Mouse (Mus musculus) G1E (cell line): ENCODE results near the gene Jag2. TPM values are rescaled to one million over a fixed set of nuclear protein-coding genes. Genes with fewer than 3 reads are reported as not detected.

Experiments used
- ATAC-seq: 2 replicates; pipeline ENCODE4 v1.8.0; 2016; ENCODE audit warnings: mild to moderate bottlenecking; ENCODE audit not compliant: insufficient number of reproducible peaks, poor library complexity, low FRiP score, severe bottlenecking; ENCODE audit errors: extremely low read depth
- DNase-seq: peaks from one replicate; pipeline ENCODE4 v3.0.0; 2012; ENCODE audit warnings: low spot score
- H3K27me3 ChIP-seq: 2 replicates; pipeline ENCODE4 v1.6.1; 2012; ENCODE audit warnings: mild to moderate bottlenecking, low read length, inconsistent platforms; ENCODE audit not compliant: insufficient read depth
- H3K36me3 ChIP-seq: replicated peaks from 2 replicates; pipeline ENCODE3; 2012; ENCODE audit warnings: mild to moderate bottlenecking, inconsistent platforms
- H3K4me1 ChIP-seq: 2 replicates; pipeline ENCODE4 v1.6.1; 2012; ENCODE audit warnings: low read depth, low read length, inconsistent platforms, mixed read lengths; ENCODE audit not compliant: insufficient read depth
- H3K4me3 ChIP-seq: 2 replicates; pipeline ENCODE4 v1.5.1; 2012; ENCODE audit warnings: low read depth, mild to moderate bottlenecking, inconsistent platforms, low read length, moderate library complexity, mixed read lengths
- H3K9me3 ChIP-seq: replicated peaks from 2 replicates; pipeline ENCODE4 v1.6.1; 2012; ENCODE audit warnings: inconsistent platforms
- CTCF ChIP-seq: IDR thresholded peaks from 2 replicates; pipeline ENCODE4 v1.5.1; 2012; ENCODE audit warnings: low read depth, low read length, inconsistent platforms, mixed read lengths
- GATA1 ChIP-seq: IDR thresholded peaks from 2 replicates; pipeline ENCODE4 v1.6.1; 2012; ENCODE audit warnings: borderline replicate concordance, low read length, inconsistent platforms, mixed read lengths
- GATA2 ChIP-seq: IDR thresholded peaks from 2 replicates; pipeline ENCODE4 v1.6.1; 2012; ENCODE audit warnings: low read depth, low read length, inconsistent platforms, borderline replicate concordance
- POLR2AphosphoS5 ChIP-seq: IDR thresholded peaks from 2 replicates; pipeline ENCODE4 v1.6.1; 2012; ENCODE audit warnings: low read depth, low read length, inconsistent platforms; ENCODE audit not compliant: insufficient replicate concordance
- TAL1 ChIP-seq: conservative IDR thresholded peaks from 2 replicates; pipeline ENCODE4 v1.6.1; 2012; ENCODE audit warnings: low read depth, low read length, inconsistent platforms, mixed read lengths
- polyA plus RNA-seq: library from polyadenylated mRNA; stranded (reverse); fragments of >175 nt; gene quantifications from 2 replicates; pipeline ENCODE4 v1.2.3, GENCODE M21; 2012
- total RNA-seq, 2 experiments: library from RNA; stranded (forward) in 1 of 2; stranded (reverse) in 1 of 2; fragments of 200-1000 nt in 1 of 2; fragments of >200 nt in 1 of 2; fragmentation: Nextera tagmentation in 1 of 2; gene quantifications; 2 replicates each; pipeline ENCODE4 v1.2.3; 2014 to 2017

The Jag2 gene
- total and polyA plus RNA-seq, 3 experiments, result 0.44 to 1.8 (median 0.60) TPM

- Histone ChIP-seq H3K9me3 (no peaks in the 10 kb centered on the region), H3K4me1 (no peaks in the 10 kb centered on the region; the same call in 1 of the 2 replicates), H3K27me3 (peaks cover 22% of the 10 kb centered on the region; the same call in 1 of the 2 replicates), H3K36me3 (no peaks in the 10 kb centered on the region), H3K4me3 (no peak overlapping the region)
- ATAC-seq (no peak), DNase-seq (no peak)
- no peak for TF ChIP-seq POLR2AphosphoS5
- no peak; the same call in 1 of the 2 replicates for TF ChIP-seq TAL1
- TF ChIP-seq GATA1, result no peak
- TF ChIP-seq CTCF, result no peak
- no peak for TF ChIP-seq GATA2
Measured at GRCm38 (mm10) chr12:112922541-112922940, 7.0 kb downstream of the Jag2 start.

GRCm38 (mm10) chr12:112921518-112921917 lies 8.1 kb downstream of the Jag2 start:
- H3K36me3 ChIP-seq, result no peaks in the 10 kb centered on the region
- no peak for DNase-seq
- peaks cover 21% of the 10 kb centered on the region; the same call in 1 of the 2 replicates for H3K27me3 ChIP-seq
- TF ChIP-seq TAL1 (no peak), GATA2 (no peak), CTCF (no peak), POLR2AphosphoS5 (no peak), GATA1 (no peak)
- no peak for ATAC-seq
- H3K4me1 ChIP-seq, result no peaks in the 10 kb centered on the region; the same call in 1 of the 2 replicates
- no peaks in the 10 kb centered on the region for H3K9me3 ChIP-seq
- H3K4me3 ChIP-seq, result no peak overlapping the region

- Histone ChIP-seq H3K36me3 (no peaks in the 10 kb centered on the region), H3K27me3 (peaks cover 14% of the 10 kb centered on the region; the same call in 1 of the 2 replicates), H3K9me3 (no peaks in the 10 kb centered on the region), H3K4me3 (no peak overlapping the region), H3K4me1 (no peaks in the 10 kb centered on the region; the same call in 1 of the 2 replicates)
- ATAC-seq (no peak), DNase-seq (no peak)
- TF ChIP-seq CTCF (no peak), GATA1 (no peak)
Measured at GRCm38 (mm10) chr12:112917906-112918305, 11.7 kb downstream of the Jag2 start.

GRCm38 (mm10) chr12:112917486-112917885 lies 12.1 kb downstream of the Jag2 start:
- TF ChIP-seq GATA2 (no peak), GATA1 (no peak), TAL1 (no peak), POLR2AphosphoS5 (no peak), CTCF (no peak)
- H3K4me1 ChIP-seq, result no peaks in the 10 kb centered on the region; the same call in 1 of the 2 replicates
- H3K36me3 ChIP-seq, result no peaks in the 10 kb centered on the region
- DNase-seq (no peak), ATAC-seq (no peak)
- H3K27me3 ChIP-seq, result peaks cover 11% of the 10 kb centered on the region; the same call in 1 of the 2 replicates
- H3K9me3 ChIP-seq, result no peaks in the 10 kb centered on the region
- no peak overlapping the region for H3K4me3 ChIP-seq

GRCm38 (mm10) chr12:112916698-112917400 lies 12.7 kb downstream of the Jag2 start:
- peaks cover 12% of the 10 kb centered on the region; the same call in 1 of the 2 replicates for H3K27me3 ChIP-seq
- H3K9me3 ChIP-seq, result no peaks in the 10 kb centered on the region
- H3K4me3 ChIP-seq, result no peak overlapping the region
- H3K36me3 ChIP-seq, result no peaks in the 10 kb centered on the region
- DNase-seq, result no peak
- no peak for ATAC-seq
- H3K4me1 ChIP-seq, result no peaks in the 10 kb centered on the region; the same call in 1 of the 2 replicates
- TF ChIP-seq GATA2 (0 out of 2 replicates have a peak, but pooled peaks have one; percentile 18), POLR2AphosphoS5 (no peak)

GRCm38 (mm10) chr12:112915587-112915986 lies 14.0 kb downstream of the Jag2 start:
- H3K4me1 ChIP-seq, result no peaks in the 10 kb centered on the region; the same call in 1 of the 2 replicates

More at GRCm38 (mm10) chr12:112915587-112915986, 14.0 kb downstream of the Jag2 start:
- no peak for DNase-seq
- no peak for ATAC-seq
- no peaks in the 10 kb centered on the region for H3K36me3 ChIP-seq
- peaks cover 12% of the 10 kb centered on the region; the same call in 1 of the 2 replicates for H3K27me3 ChIP-seq
- H3K9me3 ChIP-seq, result no peaks in the 10 kb centered on the region
- H3K4me3 ChIP-seq, result no peak overlapping the region
- TF ChIP-seq TAL1 (no peak), POLR2AphosphoS5 (no peak), GATA2 (no peak), CTCF (no peak), GATA1 (no peak)
